Mouse (Mus musculus) olfactory bulb, adult 2 months (tissue): ENCODE data around the gene Abhd14a. TPM values are rescaled to one million over a fixed set of nuclear protein-coding genes. Genes with fewer than 3 reads are reported as not detected.

ENCODE experiments used
- H3K27ac ChIP-seq: fragments of 200-500 bp; 2 replicates; pipeline ENCODE4 v1.5.1; 2012; ENCODE audit warnings: low read depth, low read length; ENCODE audit not compliant: insufficient read depth
- H3K4me1 ChIP-seq: fragments of 200-500 bp; 2 replicates; pipeline ENCODE4 v1.6.1; 2012; ENCODE audit warnings: low read length; ENCODE audit not compliant: control insufficient read depth, insufficient read depth
- H3K4me3 ChIP-seq: fragments of 200-500 bp; 2 replicates; pipeline ENCODE4 v1.5.1; 2012; ENCODE audit warnings: mild to moderate bottlenecking, low read depth, low read length, moderate library complexity; ENCODE audit not compliant: insufficient read depth
- CTCF ChIP-seq: fragments of 200-500 bp; IDR thresholded peaks from 2 replicates; pipeline ENCODE4 v1.5.1; 2012; ENCODE audit warnings: low read depth, mild to moderate bottlenecking, low read length, moderate library complexity; ENCODE audit not compliant: insufficient read depth
- POLR2A ChIP-seq: fragments of 200-500 bp; IDR thresholded peaks from 2 replicates; pipeline ENCODE4 v1.6.1; 2012; ENCODE audit warnings: mild to moderate bottlenecking, low read depth, low read length, moderate library complexity; ENCODE audit not compliant: insufficient read depth
- WGBS: fragments of 180-500 bp; shearing (Covaris S2); methylation state at CpG from one replicate; pipeline ENCODE4 v1.1.7; 2018; 5-methylcytosine and 5-hydroxymethylcytosine counted together
- polyA plus RNA-seq: library from polyadenylated mRNA; stranded (reverse); fragments of >200 nt; gene quantifications from 2 replicates; pipeline ENCODE4 v1.2.4, GENCODE M21; 2012; ENCODE audit warnings: low replicate concordance; ENCODE audit not compliant: missing spikeins, insufficient read depth, insufficient read length

The Abhd14a gene
- polyA plus RNA-seq, 1 experiment, result not detected

GRCm38 (mm10) chr9:106478101-106478500, 30.6 kb upstream of the Abhd14a start:
- no peak for TF ChIP-seq POLR2A
- whole genome bisulfite sequencing, result 81% methylated on average over 9 of the region's 9 CpGs
- Histone ChIP-seq H3K4me1 (peaks cover 30% of the 10 kb centered on the region), H3K4me3 (peak overlapping the region; percentile 56), H3K27ac (no peak overlapping the region)

GRCm38 (mm10) chr9:106477649-106478048, 30.2 kb upstream of the Abhd14a start:
- WGBS, result 3% methylated on average over 16 of the region's 16 CpGs
- H3K4me1 ChIP-seq, result peaks cover 31% of the 10 kb centered on the region
- no peak overlapping the region for H3K27ac ChIP-seq
- TF ChIP-seq POLR2A (no peak), CTCF (no peak)
- H3K4me3 ChIP-seq, result peak overlapping the region; percentile 56

- WGBS, result under 1% methylated on average over 41 of the region's 41 CpGs
- TF ChIP-seq CTCF (peak; percentile 81), POLR2A (peak; percentile 43; the same call in 1 of the 2 replicates)
- Histone ChIP-seq H3K4me1 (peaks cover 36% of the 10 kb centered on the region), H3K4me3 (peak within 1 kb of the TSS; percentile 56), H3K27ac (no peak within 1 kb of the TSS)
Observed at GRCm38 (mm10) chr9:106476924-106477484, 29.5 kb upstream of the Abhd14a start, which contains the start of gene Parp3. Gene Parp3 (minus strand): TSS chr9:106476949.

- Histone ChIP-seq H3K4me3 (no peak overlapping the region), H3K27ac (no peak overlapping the region), H3K4me1 (peaks cover 43% of the 10 kb centered on the region)
- 21% methylated on average over 16 of the region's 16 CpGs for WGBS
- TF ChIP-seq CTCF (no peak), POLR2A (no peak)
Observed at GRCm38 (mm10) chr9:106476002-106476923, 28.8 kb upstream of the Abhd14a start.

GRCm38 (mm10) chr9:106475663-106476001, 28.2 kb upstream of the Abhd14a start, which contains the start of gene Rrp9:
Gene Rrp9 (plus strand): TSS chr9:106475963.
- no peak within 1 kb of the TSS for H3K27ac ChIP-seq
- no peak within 1 kb of the TSS for H3K4me3 ChIP-seq
- 86% methylated on average over 10 of the region's 10 CpGs for WGBS
- peaks cover 46% of the 10 kb centered on the region for H3K4me1 ChIP-seq
- TF ChIP-seq POLR2A (no peak), CTCF (no peak)

- 67% methylated on average over 7 of the region's 7 CpGs for WGBS
- H3K4me1 ChIP-seq, result peaks cover 46% of the 10 kb centered on the region
- no peak overlapping the region for H3K4me3 ChIP-seq
- no peak overlapping the region for H3K27ac ChIP-seq
- TF ChIP-seq POLR2A, result no peak
- TF ChIP-seq CTCF, result no peak
Observed at GRCm38 (mm10) chr9:106475046-106475445, 27.6 kb upstream of the Abhd14a start.

GRCm38 (mm10) chr9:106474456-106474855, 27.0 kb upstream of the Abhd14a start:
- Histone ChIP-seq H3K27ac (no peak overlapping the region), H3K4me1 (peaks cover 46% of the 10 kb centered on the region), H3K4me3 (no peak overlapping the region)
- WGBS, result 11% methylated on average over 6 of the region's 6 CpGs
- no peak for TF ChIP-seq POLR2A
- TF ChIP-seq CTCF, result peak; percentile 45; the same call in 1 of the 2 replicates

- WGBS, result 77% methylated on average over 5 of the region's 5 CpGs
- Histone ChIP-seq H3K27ac (no peak overlapping the region), H3K4me3 (no peak overlapping the region), H3K4me1 (peaks cover 46% of the 10 kb centered on the region)
- no peak for TF ChIP-seq POLR2A
- no peak for TF ChIP-seq CTCF
Observed at GRCm38 (mm10) chr9:106473753-106474105, 26.3 kb upstream of the Abhd14a start.

- no peak overlapping the region for H3K27ac ChIP-seq
Observed at GRCm38 (mm10) chr9:106473081-106473752, 25.7 kb upstream of the Abhd14a start.

More at GRCm38 (mm10) chr9:106473081-106473752, 25.7 kb upstream of the Abhd14a start:
- no peak for TF ChIP-seq CTCF
- no peak for TF ChIP-seq POLR2A
- no peak overlapping the region for H3K4me3 ChIP-seq
- whole genome bisulfite sequencing, result 93% methylated on average over 16 of the region's 16 CpGs
- peaks cover 45% of the 10 kb centered on the region for H3K4me1 ChIP-seq
